15 mouse cellular contexts compared by ENCODE assay signal in genomic region chr2:8536842-8537241, GRCm38 (mm10).
DNase-seq lines count a peak whose midpoint lies in the region; ATAC-seq and TF ChIP-seq lines count a peak whose summit lies in the region.
"Had no signal": no experiment of that assay in that cellular context is flagged by ENCODE, and none has a peak within 500 bp of the region (broad histone marks: within the 10 kb centered on the region; RNA-seq: fewer than 3 reads in every experiment).

No protein-coding gene starts in this region.

- no peak for ATAC-seq in intestine, postnatal 0 days
- ATAC-seq in intestine, embryonic 15.5 days: no peak
- no peak for ATAC-seq in lung, postnatal 0 days

- no peak overlapping the region for H3K9ac ChIP-seq in intestine, postnatal 0 days (ENCODE audit: low read depth, low read length)
- H3K9ac ChIP-seq in intestine, embryonic 15.5 days: no peak overlapping the region
- no peak overlapping the region for H3K9ac ChIP-seq in lung, postnatal 0 days (replicated peaks; ENCODE audit: low read depth)

- H3K27me3 ChIP-seq in intestine, postnatal 0 days (replicated peaks; ENCODE audit: control insufficient read depth, insufficient read depth, low read length): no peaks in the 10 kb centered on the region
- no peaks in the 10 kb centered on the region for H3K27me3 ChIP-seq in intestine, embryonic 15.5 days (replicated peaks)
- no peaks in the 10 kb centered on the region for H3K27me3 ChIP-seq in lung, postnatal 0 days (replicated peaks; ENCODE audit: insufficient read depth, low read length)

- no peak for TF ChIP-seq EP300 in lung, postnatal 0 days (IDR thresholded peaks at IDR 0.05)

- no peaks in the 10 kb centered on the region for H3K4me1 ChIP-seq in intestine, postnatal 0 days (replicated peaks; ENCODE audit: control insufficient read depth, insufficient read depth, low read length)
- H3K4me1 ChIP-seq in intestine, embryonic 15.5 days (replicated peaks): no peaks in the 10 kb centered on the region
- H3K4me1 ChIP-seq in lung, postnatal 0 days (ENCODE audit: insufficient read depth, low read depth, low read length): no peaks in the 10 kb centered on the region

- peak; percentile 13 for DNase-seq in embryo, embryonic 11 days
- no peak for DNase-seq in embryo, embryonic 9.5 days (ENCODE audit: extremely low spot score)
- no peak for DNase-seq in lung, postnatal 0 days (ENCODE audit: low spot score)
- no peak for DNase-seq in lung, postnatal 4 days
- peak; percentile 30 for DNase-seq in retina, embryonic 14.5 days (ENCODE audit: low spot score)
- no peak for DNase-seq in natural killer cell, adult 2 months (ENCODE audit: low spot score in 2 of 2)
- DNase-seq: heart, adult 18-20 months; heart, postnatal 4 days; kidney, adult 9 months; lung, adult 18-20 months; right cerebral cortex, postnatal 14 days; thymus, postnatal 36 days had no signal

- TF ChIP-seq CTCF in intestine, postnatal 0 days (IDR thresholded peaks at IDR 0.05; ENCODE audit: low read depth): peak; percentile 45
- TF ChIP-seq CTCF in lung, postnatal 0 days (IDR thresholded peaks at IDR 0.05): peak; percentile 29

- WGBS in intestine, postnatal 0 days: 4% methylated on average over 1 of the region's 1 CpGs
- 6% methylated on average over 1 of the region's 1 CpGs for WGBS in intestine, embryonic 15.5 days
- WGBS in lung, postnatal 0 days: 2% methylated on average over 1 of the region's 1 CpGs

- H3K27ac ChIP-seq in intestine, postnatal 0 days (ENCODE audit: low read depth, low read length): no peak overlapping the region
- no peak overlapping the region for H3K27ac ChIP-seq in intestine, embryonic 15.5 days
- no peak overlapping the region for H3K27ac ChIP-seq in lung, postnatal 0 days (ENCODE audit: low read length)

- no peaks in the 10 kb centered on the region for H3K9me3 ChIP-seq in intestine, postnatal 0 days (ENCODE audit: control insufficient read depth)
- H3K9me3 ChIP-seq in intestine, embryonic 15.5 days: no peaks in the 10 kb centered on the region
- H3K9me3 ChIP-seq in lung, postnatal 0 days (ENCODE audit: low read length): no peaks in the 10 kb centered on the region
- H3K9me3 ChIP-seq: G1E had no signal

- H3K36me3 ChIP-seq in intestine, postnatal 0 days (ENCODE audit: control insufficient read depth, insufficient read depth): no peaks in the 10 kb centered on the region
- no peaks in the 10 kb centered on the region for H3K36me3 ChIP-seq in intestine, embryonic 15.5 days
- no peaks in the 10 kb centered on the region for H3K36me3 ChIP-seq in lung, postnatal 0 days (ENCODE audit: insufficient read depth, low read length)
- H3K36me3 ChIP-seq: G1E had no signal

- H3K4me3 ChIP-seq in intestine, postnatal 0 days (ENCODE audit: low read depth, low read length): no peak overlapping the region
- no peak overlapping the region for H3K4me3 ChIP-seq in intestine, embryonic 15.5 days (replicated peaks)
- no peak overlapping the region for H3K4me3 ChIP-seq in lung, postnatal 0 days (ENCODE audit: low read depth, low read length)

- no peak overlapping the region for H3K4me2 ChIP-seq in intestine, postnatal 0 days (replicated peaks; ENCODE audit: low read depth)
- H3K4me2 ChIP-seq in intestine, embryonic 15.5 days (replicated peaks): no peak overlapping the region
- no peak overlapping the region for H3K4me2 ChIP-seq in lung, postnatal 0 days (replicated peaks; ENCODE audit: low read depth, low read length)

Comparison
In these comparisons a context has a peak if more than half of its experiments do, and no peak if none do; other contexts are left out.
1. DNase-seq: peak in embryo, embryonic 11 days (single experiment) and retina, embryonic 14.5 days (single experiment); none in embryo, embryonic 9.5 days (single experiment), lung, postnatal 0 days (single experiment), lung, postnatal 4 days (0 of 2) and natural killer cell, adult 2 months (0 of 2).